Mouse (Mus musculus): Measurements from ENCODE around the gene Farsa. TPM values are rescaled to one million over a fixed set of nuclear protein-coding genes. Genes with fewer than 3 reads are reported as not detected.

Farsa gene
- polyA plus RNA-seq, 1 experiment from 2014 or later = 85.9 TPM

Small RNA genes lying within 50 kb of the gene (microRNA-seq; reads per million reads assigned to microRNA genes)
- gene Mir7069 = 2.8 reads per million, percentile 15 among the genes with 10 or more reads in this experiment

Other genes with a start within 250 kb of the Farsa start
- 62.4 and 69.5 TPM in 2 replicates for gene Ier2, start 194.1 kb upstream of the Farsa start, polyA plus RNA-seq (2015; fragmentation: Nextera tagmentation; extraction: Ambion mirVana)
- gene Trmt1, start 170.7 kb upstream of the Farsa start, polyA plus RNA-seq (2015; fragmentation: Nextera tagmentation; extraction: Ambion mirVana) = 53.7 and 54.1 TPM in 2 replicates
- gene Nacc1, start 169.1 kb upstream of the Farsa start, polyA plus RNA-seq (2015; fragmentation: Nextera tagmentation; extraction: Ambion mirVana) = 14.4 and 14.5 TPM in 2 replicates
- 6.0 and 8.3 TPM in 2 replicates for gene Lyl1, start 155.5 kb upstream of the Farsa start, polyA plus RNA-seq (2015; fragmentation: Nextera tagmentation; extraction: Ambion mirVana)
- 3.2 and 4.1 TPM in 2 replicates for gene G430095P16Rik, start 134.0 kb upstream of the Farsa start, polyA plus RNA-seq (2015; fragmentation: Nextera tagmentation; extraction: Ambion mirVana)
- gene Nfix, start 56.6 kb upstream of the Farsa start, polyA plus RNA-seq (2015; fragmentation: Nextera tagmentation; extraction: Ambion mirVana) = 36.5 and 37.8 TPM in 2 replicates
- 6.0 and 7.2 TPM in 2 replicates for gene Dand5, start 34.2 kb upstream of the Farsa start, polyA plus RNA-seq (2015; fragmentation: Nextera tagmentation; extraction: Ambion mirVana)
- gene Gadd45gip1, start 25.5 kb upstream of the Farsa start, polyA plus RNA-seq (2015; fragmentation: Nextera tagmentation; extraction: Ambion mirVana) = 42.0 and 49.5 TPM in 2 replicates
- 106 and 122 TPM in 2 replicates for gene Rad23a, start 16.3 kb upstream of the Farsa start, polyA plus RNA-seq (2015; fragmentation: Nextera tagmentation; extraction: Ambion mirVana)
- gene Calr, start 10.1 kb upstream of the Farsa start, polyA plus RNA-seq (2015; fragmentation: Nextera tagmentation; extraction: Ambion mirVana) = 1,028 and 1,118 TPM in 2 replicates
- gene Syce2, start 15.1 kb downstream of the Farsa start, polyA plus RNA-seq (2015; fragmentation: Nextera tagmentation; extraction: Ambion mirVana) = 44.9 and 49.0 TPM in 2 replicates
- gene Gcdh, start 36.9 kb downstream of the Farsa start, polyA plus RNA-seq (2015; fragmentation: Nextera tagmentation; extraction: Ambion mirVana) = 41.1 and 45.8 TPM in 2 replicates
- 15.7 and 18.4 TPM in 2 replicates for gene Klf1, start 44.9 kb downstream of the Farsa start, polyA plus RNA-seq (2015; fragmentation: Nextera tagmentation; extraction: Ambion mirVana)
- 14.0 and 14.4 TPM in 2 replicates for gene Dnase2a, start 51.6 kb downstream of the Farsa start, polyA plus RNA-seq (2015; fragmentation: Nextera tagmentation; extraction: Ambion mirVana)
- 1.4 and 1.6 TPM in 2 replicates for gene Mast1, start 80.4 kb downstream of the Farsa start, polyA plus RNA-seq (2015; fragmentation: Nextera tagmentation; extraction: Ambion mirVana)
- 0.19 and 0.28 TPM in 2 replicates for gene Rtbdn, start 90.0 kb downstream of the Farsa start, polyA plus RNA-seq (2015; fragmentation: Nextera tagmentation; extraction: Ambion mirVana)
- not detected in 2 replicates for gene Gm49661, start 112.4 kb downstream of the Farsa start, polyA plus RNA-seq (2015; fragmentation: Nextera tagmentation; extraction: Ambion mirVana)
- gene Prdx2, start 112.6 kb downstream of the Farsa start, polyA plus RNA-seq (2015; fragmentation: Nextera tagmentation; extraction: Ambion mirVana) = 584 and 593 TPM in 2 replicates
- gene Rnaseh2a, start 112.8 kb downstream of the Farsa start, polyA plus RNA-seq (2015; fragmentation: Nextera tagmentation; extraction: Ambion mirVana) = 97.5 and 108 TPM in 2 replicates
- gene Junb, start 121.7 kb downstream of the Farsa start, polyA plus RNA-seq (2015; fragmentation: Nextera tagmentation; extraction: Ambion mirVana) = 21.6 and 25.8 TPM in 2 replicates
- 50.0 TPM in 2 replicates for gene Hook2, start 133.6 kb downstream of the Farsa start, polyA plus RNA-seq (2015; fragmentation: Nextera tagmentation; extraction: Ambion mirVana)
- gene Best2, start 157.5 kb downstream of the Farsa start, polyA plus RNA-seq (2015; fragmentation: Nextera tagmentation; extraction: Ambion mirVana) = 0.30 and 0.42 TPM in 2 replicates
- 108 and 110 TPM in 2 replicates for gene Asna1, start 168.3 kb downstream of the Farsa start, polyA plus RNA-seq (2015; fragmentation: Nextera tagmentation; extraction: Ambion mirVana)
- 63.4 and 64.0 TPM in 2 replicates for gene Trir, start 169.8 kb downstream of the Farsa start, polyA plus RNA-seq (2015; fragmentation: Nextera tagmentation; extraction: Ambion mirVana)
- 28.6 and 31.0 TPM in 2 replicates for gene Tnpo2, start 179.9 kb downstream of the Farsa start, polyA plus RNA-seq (2015; fragmentation: Nextera tagmentation; extraction: Ambion mirVana)
- gene Fbxw9, start 203.1 kb downstream of the Farsa start, polyA plus RNA-seq (2015; fragmentation: Nextera tagmentation; extraction: Ambion mirVana) = 28.1 and 29.9 TPM in 2 replicates
- 0.53 TPM in 1 of 2 replicates, not detected in the other for gene Gm5741, start 211.0 kb downstream of the Farsa start, polyA plus RNA-seq (2015; fragmentation: Nextera tagmentation; extraction: Ambion mirVana)
- 47.1 TPM in 2 replicates for gene Dhps, start 214.8 kb downstream of the Farsa start, polyA plus RNA-seq (2015; fragmentation: Nextera tagmentation; extraction: Ambion mirVana)
- 116 and 131 TPM in 2 replicates for gene Wdr83os, start 223.8 kb downstream of the Farsa start, polyA plus RNA-seq (2015; fragmentation: Nextera tagmentation; extraction: Ambion mirVana)
- gene Wdr83, start 224.3 kb downstream of the Farsa start, polyA plus RNA-seq (2015; fragmentation: Nextera tagmentation; extraction: Ambion mirVana) = 36.8 and 46.1 TPM in 2 replicates
- gene Man2b1, start 226.3 kb downstream of the Farsa start, polyA plus RNA-seq (2015; fragmentation: Nextera tagmentation; extraction: Ambion mirVana) = 59.8 and 61.3 TPM in 2 replicates